Mouse (Mus musculus): ENCODE data around the gene Zfp280d.
A peak's percentile ranks its signal among the peaks of the same experiment; 100 is the strongest.
"Not testable (repeated sequence)": the region's sequence is repeated elsewhere in the genome, so short reads cannot be mapped to it uniquely, and the experiment has no call there.

Zfp280d gene

GRCm38 (mm10) chr9:72374074-72374473 lies 99.4 kb downstream of the Zfp280d start:
- peak; percentile 55 for DNase-seq (ENCODE audit: low spot score)

GRCm38 (mm10) chr9:72374996-72375395 lies 100.3 kb downstream of the Zfp280d start:
- no peak for DNase-seq (ENCODE audit: low spot score)

GRCm38 (mm10) chr9:72375639-72376038 lies 101.0 kb downstream of the Zfp280d start:
- no peak for DNase-seq (ENCODE audit: low spot score)

GRCm38 (mm10) chr9:72385786-72386185 lies 111.1 kb downstream of the Zfp280d start:
- DNase-seq (ENCODE audit: low spot score): no peak

- no peak for DNase-seq (ENCODE audit: low spot score)
Observed at GRCm38 (mm10) chr9:72388934-72389333, 114.3 kb downstream of the Zfp280d start.

GRCm38 (mm10) chr9:72389431-72390002 lies 114.9 kb downstream of the Zfp280d start:
- no peak for DNase-seq (ENCODE audit: low spot score)

GRCm38 (mm10) chr9:72390321-72391077 lies 115.8 kb downstream of the Zfp280d start:
- peak; percentile 67 for DNase-seq (ENCODE audit: low spot score)

- DNase-seq (ENCODE audit: low spot score): no peak
Observed at GRCm38 (mm10) chr9:72392686-72393085, 118.0 kb downstream of the Zfp280d start.

- DNase-seq (ENCODE audit: low spot score): peak; percentile 55
Observed at GRCm38 (mm10) chr9:72393238-72393637, 118.6 kb downstream of the Zfp280d start.

- no peak for DNase-seq (ENCODE audit: low spot score)
Observed at GRCm38 (mm10) chr9:72393869-72394341, 119.2 kb downstream of the Zfp280d start.

GRCm38 (mm10) chr9:72400121-72400520 lies 125.5 kb downstream of the Zfp280d start:
- no peak for DNase-seq (ENCODE audit: low spot score)

GRCm38 (mm10) chr9:72401769-72402168 lies 127.1 kb downstream of the Zfp280d start:
- DNase-seq (ENCODE audit: low spot score): not testable (repeated sequence)

- DNase-seq (ENCODE audit: low spot score): no peak
Observed at GRCm38 (mm10) chr9:72403421-72403820, 128.8 kb downstream of the Zfp280d start.

GRCm38 (mm10) chr9:72404446-72404845 lies 129.8 kb downstream of the Zfp280d start:
- no peak for DNase-seq (ENCODE audit: low spot score)

- no peak for DNase-seq (ENCODE audit: low spot score)
Observed at GRCm38 (mm10) chr9:72404934-72405333, 130.3 kb downstream of the Zfp280d start.

- DNase-seq (ENCODE audit: low spot score): no peak
Observed at GRCm38 (mm10) chr9:72405882-72406638, 131.4 kb downstream of the Zfp280d start.

- peak; percentile 92 for DNase-seq (ENCODE audit: low spot score)
Observed at GRCm38 (mm10) chr9:72408131-72408586, 133.5 kb downstream of the Zfp280d start.

- no peak for DNase-seq (ENCODE audit: low spot score)
Observed at GRCm38 (mm10) chr9:72409381-72410225, 134.9 kb downstream of the Zfp280d start.

GRCm38 (mm10) chr9:72411746-72412145 lies 137.1 kb downstream of the Zfp280d start:
- no peak for DNase-seq (ENCODE audit: low spot score)
